Mouse (Mus musculus) midbrain, embryonic 16.5 days (tissue): ENCODE measurements around the gene Rft1. TPM values are rescaled to one million over a fixed set of nuclear protein-coding genes. Genes with fewer than 3 reads are reported as not detected.

Source experiments
- ATAC-seq: fragments of 200-750 bp; cut with Nextera tagmentation; 2 replicates; pipeline ENCODE4 v1.8.0; 2017; ENCODE audit warnings: moderate TSS enrichment
- H3K27ac ChIP-seq: fragments of 300-500 bp; sonication (generic); 2 replicates; pipeline ENCODE4 v1.5.1; 2014; ENCODE audit warnings: mild to moderate bottlenecking, low read length, mixed read lengths
- H3K27me3 ChIP-seq: fragments of 300-500 bp; sonication (generic); 2 replicates; pipeline ENCODE4 v1.6.1; 2014; ENCODE audit warnings: low read depth, low read length, mixed read lengths; ENCODE audit not compliant: control insufficient read depth, insufficient read depth
- H3K36me3 ChIP-seq: fragments of 300-500 bp; sonication (generic); 2 replicates; pipeline ENCODE4 v1.6.1; 2014; ENCODE audit warnings: mild to moderate bottlenecking, low read length, moderate library complexity, mixed read lengths; ENCODE audit not compliant: control insufficient read depth, insufficient read depth
- H3K4me1 ChIP-seq: fragments of 300-500 bp; sonication (generic); 2 replicates; pipeline ENCODE4 v1.6.1; 2014; ENCODE audit warnings: mild to moderate bottlenecking, low read length, mixed read lengths; ENCODE audit not compliant: control insufficient read depth, insufficient read depth
- H3K4me2 ChIP-seq: fragments of 300-500 bp; sonication (generic); 2 replicates; pipeline ENCODE4 v1.6.1; 2014; ENCODE audit warnings: mild to moderate bottlenecking, low read length, mixed read lengths
- H3K4me3 ChIP-seq: fragments of 300-500 bp; sonication (generic); 2 replicates; pipeline ENCODE4 v1.5.1; 2014; ENCODE audit warnings: low read depth, mild to moderate bottlenecking, low read length, moderate library complexity, mixed read lengths
- H3K9ac ChIP-seq: fragments of 300-500 bp; sonication (generic); 2 replicates; pipeline ENCODE4 v1.6.1; 2014; ENCODE audit warnings: low read depth, low read length, mixed read lengths
- H3K9me3 ChIP-seq: fragments of 300-500 bp; sonication (generic); replicated peaks from 2 replicates; pipeline ENCODE4 v1.6.1; 2014; ENCODE audit warnings: mild to moderate bottlenecking, low read length, mixed read lengths; ENCODE audit not compliant: control insufficient read depth, poor library complexity, severe bottlenecking
- WGBS: fragments of 180-500 bp; shearing (Covaris S2); extraction: QIAGEN DNeasy Blood & Tissue Kit; methylation state at CpG from one replicate; pipeline ENCODE4 v1.1.7; 2014; 5-methylcytosine and 5-hydroxymethylcytosine counted together
- polyA plus RNA-seq: library from polyadenylated mRNA; unstranded; fragments of >200 nt; fragmentation: Nextera tagmentation; extraction: Ambion mirVana; gene quantifications from 2 replicates; pipeline ENCODE4 v1.2.1, GENCODE M21; 2015

Gene Rft1
- polyA plus RNA-seq, 1 experiment from 2014 or later = 9.4 TPM

DNA sequence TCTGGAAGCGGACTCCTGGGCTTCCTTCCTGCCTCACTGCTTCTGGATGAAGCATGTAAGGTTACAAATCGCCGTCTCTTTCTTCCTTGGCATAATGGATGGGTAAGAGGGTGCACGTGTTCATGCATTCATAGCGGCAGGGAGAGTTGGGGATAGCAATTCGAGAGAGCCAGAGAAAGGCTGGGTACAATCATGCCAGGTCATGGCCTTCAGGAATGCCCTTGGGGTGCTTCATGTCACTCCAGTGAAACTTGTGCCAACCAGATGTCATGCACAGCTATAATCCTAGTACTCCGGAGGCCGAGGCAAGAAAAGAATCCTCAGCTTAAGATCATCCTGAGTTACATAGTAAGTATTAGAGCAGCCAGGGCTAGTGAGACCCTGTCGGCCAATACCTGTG is 17.7 kb upstream of the Rft1 start:
- ATAC-seq = no peak
- H3K9ac ChIP-seq = no peak overlapping the region
- H3K27ac ChIP-seq = no peak overlapping the region
- 81% methylated on average over 9 of the region's 9 CpGs for WGBS
- H3K27me3 ChIP-seq = no peaks in the 10 kb centered on the region
- H3K4me2 ChIP-seq = no peak overlapping the region
- H3K4me1 ChIP-seq = no peaks in the 10 kb centered on the region
- no peaks in the 10 kb centered on the region for H3K9me3 ChIP-seq
- H3K4me3 ChIP-seq = no peak overlapping the region
- no peaks in the 10 kb centered on the region for H3K36me3 ChIP-seq

DNA sequence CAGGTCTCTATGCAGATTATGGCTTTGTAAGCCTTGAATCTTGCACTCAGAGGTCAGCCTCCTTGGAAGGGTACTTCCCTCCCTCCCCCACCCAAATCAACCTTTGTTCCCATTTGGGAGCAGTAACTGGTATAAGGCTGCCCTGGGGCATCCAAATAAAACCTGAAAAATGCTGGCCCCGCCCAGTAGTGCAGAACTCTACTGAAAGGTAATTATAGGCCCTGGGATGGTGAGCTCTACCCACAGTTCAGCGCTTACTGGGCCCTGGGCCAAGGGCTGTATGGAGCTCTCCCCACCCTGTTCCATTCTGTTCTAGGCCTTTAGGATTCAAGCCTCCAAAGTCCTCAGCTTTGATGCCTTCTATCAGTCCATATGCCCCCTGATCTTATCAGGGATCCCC is 17.1 kb upstream of the Rft1 start:
- ATAC-seq = no peak
- no peaks in the 10 kb centered on the region for H3K4me1 ChIP-seq

DNA sequence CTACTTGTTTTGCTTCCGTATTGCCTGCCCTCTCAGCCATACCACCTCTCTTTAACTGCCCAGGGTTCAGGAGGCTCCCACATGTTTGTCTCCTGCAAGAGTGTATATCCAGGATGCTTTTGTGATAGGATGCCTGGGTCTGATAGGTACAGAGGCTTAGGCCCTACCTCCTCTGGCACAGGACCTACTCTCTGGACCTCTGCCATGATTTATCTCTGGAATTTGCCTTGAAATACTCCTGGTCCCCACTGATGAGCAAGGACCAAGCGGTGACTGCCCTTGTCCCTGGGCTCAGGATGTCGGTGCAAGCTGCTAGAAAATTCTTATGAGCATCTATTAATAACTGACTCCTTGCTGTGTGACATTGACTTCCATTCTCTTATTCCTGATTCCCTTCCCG is 16.2 kb upstream of the Rft1 start:
- Histone ChIP-seq H3K4me3 (no peak overlapping the region), H3K27me3 (no peaks in the 10 kb centered on the region), H3K4me1 (no peaks in the 10 kb centered on the region), H3K4me2 (no peak overlapping the region), H3K9ac (no peak overlapping the region), H3K27ac (no peak overlapping the region), H3K36me3 (no peaks in the 10 kb centered on the region), H3K9me3 (no peaks in the 10 kb centered on the region)
- ATAC-seq = no peak
- 81% methylated on average over 4 of the region's 4 CpGs for WGBS

More for the DNA sequence above, 17.1 kb upstream of the Rft1 start:
- H3K4me3 ChIP-seq = no peak overlapping the region
- H3K9me3 ChIP-seq = no peaks in the 10 kb centered on the region
- H3K27me3 ChIP-seq = no peaks in the 10 kb centered on the region
- H3K9ac ChIP-seq = no peak overlapping the region
- no peak overlapping the region for H3K27ac ChIP-seq
- H3K36me3 ChIP-seq = no peaks in the 10 kb centered on the region
- WGBS = 74% methylated on average over 2 of the region's 2 CpGs
- H3K4me2 ChIP-seq = no peak overlapping the region

DNA sequence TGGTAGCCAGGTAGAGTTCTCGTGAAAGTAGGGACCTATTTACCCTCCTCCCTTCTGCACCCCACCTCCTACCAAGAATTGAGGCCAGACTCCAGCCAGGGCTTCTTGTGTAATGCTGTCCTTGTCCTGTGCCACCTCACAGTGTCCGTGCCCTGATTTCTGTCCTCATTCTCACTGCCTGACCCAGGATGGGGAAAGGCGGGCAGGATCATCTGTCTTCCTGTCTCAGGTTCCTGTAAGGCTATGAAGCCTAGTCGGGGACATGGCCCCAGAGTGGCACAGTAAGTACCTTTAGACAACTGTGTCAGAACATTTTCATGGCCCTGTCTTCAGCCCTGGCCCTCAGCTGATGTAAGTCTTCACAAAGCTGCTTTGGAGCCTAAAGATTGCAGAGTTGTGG is 15.5 kb upstream of the Rft1 start:
- Histone ChIP-seq H3K27ac (no peak overlapping the region), H3K9me3 (no peaks in the 10 kb centered on the region), H3K4me3 (no peak overlapping the region), H3K4me1 (no peaks in the 10 kb centered on the region), H3K9ac (no peak overlapping the region), H3K27me3 (no peaks in the 10 kb centered on the region), H3K36me3 (no peaks in the 10 kb centered on the region), H3K4me2 (no peak overlapping the region)
- no peak for ATAC-seq
- WGBS = 80% methylated on average over 4 of the region's 4 CpGs

DNA sequence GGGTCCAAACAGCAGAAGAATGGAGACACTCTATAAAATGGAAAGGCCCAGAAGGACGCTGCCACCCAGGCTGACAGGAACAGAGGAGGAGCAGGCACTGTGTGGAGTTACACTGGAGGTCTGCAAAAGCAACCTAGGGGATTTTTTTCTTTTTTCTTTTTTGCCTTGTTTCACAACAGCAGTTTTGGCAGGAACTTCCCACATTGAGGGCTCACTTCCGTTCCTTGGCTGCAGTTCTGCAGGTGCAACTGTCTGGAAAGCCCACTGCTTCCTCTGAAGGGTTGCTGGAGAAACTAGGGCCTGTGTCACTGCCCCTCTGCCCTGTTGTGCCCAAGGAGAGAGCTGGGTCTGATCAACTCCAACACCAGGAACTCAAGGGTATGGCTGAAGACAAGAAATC is 12.4 kb upstream of the Rft1 start:
- Histone ChIP-seq H3K9me3 (no peaks in the 10 kb centered on the region), H3K4me2 (no peak overlapping the region), H3K27ac (no peak overlapping the region), H3K9ac (no peak overlapping the region), H3K36me3 (no peaks in the 10 kb centered on the region), H3K4me1 (no peaks in the 10 kb centered on the region), H3K27me3 (no peaks in the 10 kb centered on the region), H3K4me3 (no peak overlapping the region)
- ATAC-seq = no peak
- WGBS = 69% methylated on average over 2 of the region's 2 CpGs

DNA sequence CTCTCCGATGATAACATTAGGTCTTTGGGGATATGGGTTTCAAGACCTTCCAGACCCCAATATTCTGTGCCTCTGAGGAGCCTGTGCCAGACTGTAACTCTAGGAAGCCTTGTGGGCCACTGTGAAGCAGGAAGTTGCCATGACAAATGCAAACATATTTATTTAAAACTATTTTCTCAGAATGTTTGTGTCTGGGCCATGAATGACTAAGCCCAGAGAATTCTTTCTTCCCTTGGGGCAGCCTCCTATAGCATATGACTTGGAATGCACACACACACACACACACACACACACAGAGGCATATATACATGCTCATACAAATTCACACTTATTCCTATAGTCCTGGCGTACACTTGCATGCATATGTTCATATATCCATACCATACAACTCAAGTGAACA is 10.1 kb upstream of the Rft1 start:
- Histone ChIP-seq H3K4me1 (no peaks in the 10 kb centered on the region), H3K27ac (no peak overlapping the region), H3K27me3 (no peaks in the 10 kb centered on the region), H3K9ac (no peak overlapping the region), H3K36me3 (no peaks in the 10 kb centered on the region), H3K9me3 (no peaks in the 10 kb centered on the region), H3K4me2 (no peak overlapping the region), H3K4me3 (no peak overlapping the region)
- 90% methylated on average over 2 of the region's 2 CpGs for WGBS
- no peak for ATAC-seq

DNA sequence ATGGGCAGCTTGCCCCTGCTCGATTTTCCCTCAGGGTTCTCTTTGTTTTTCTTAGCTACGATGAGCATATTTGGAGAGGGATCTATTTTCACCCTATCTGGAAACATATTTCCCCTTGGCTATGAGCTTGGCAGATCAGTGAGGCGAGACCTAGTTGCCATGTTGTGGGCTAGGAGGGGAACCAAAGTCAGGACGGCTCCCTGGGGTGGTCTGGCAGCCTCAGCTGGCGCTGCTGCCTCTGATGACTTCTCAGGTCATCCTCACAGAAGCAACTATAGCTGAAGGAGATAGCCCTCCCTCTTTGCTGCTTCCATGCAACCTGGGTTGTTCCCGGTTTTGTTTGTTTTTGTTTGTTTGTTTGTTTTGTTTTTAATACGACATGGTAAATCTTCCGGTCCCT is 9.1 kb upstream of the Rft1 start:
- no peak overlapping the region for H3K27ac ChIP-seq
- H3K4me3 ChIP-seq = no peak overlapping the region
- no peak overlapping the region for H3K4me2 ChIP-seq
- no peaks in the 10 kb centered on the region for H3K36me3 ChIP-seq
- WGBS = 77% methylated on average over 8 of the region's 8 CpGs
- no peak for ATAC-seq
- H3K9me3 ChIP-seq = no peaks in the 10 kb centered on the region
- no peaks in the 10 kb centered on the region for H3K27me3 ChIP-seq
- no peaks in the 10 kb centered on the region for H3K4me1 ChIP-seq
- H3K9ac ChIP-seq = no peak overlapping the region

DNA sequence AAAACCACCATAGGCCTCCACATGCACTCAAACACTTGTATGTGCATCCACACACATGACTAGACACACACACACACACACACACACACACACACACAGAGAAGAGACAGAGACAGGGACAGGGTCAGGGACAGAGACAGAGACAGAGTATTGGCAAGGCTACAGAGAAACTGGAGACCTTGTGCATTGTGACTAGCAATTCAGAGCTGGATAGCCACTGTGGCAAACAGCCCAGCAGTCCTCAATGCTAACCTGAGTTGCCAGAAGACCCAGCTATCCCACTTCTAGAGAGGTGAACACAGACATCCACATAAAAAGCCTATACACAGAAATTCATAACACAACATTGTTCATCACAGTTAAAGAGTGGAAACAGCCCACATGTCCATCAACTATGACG is 7.7 kb upstream of the Rft1 start:
- Histone ChIP-seq H3K36me3 (no peaks in the 10 kb centered on the region), H3K9ac (no peak overlapping the region), H3K4me3 (no peak overlapping the region), H3K27ac (no peak overlapping the region), H3K4me1 (no peaks in the 10 kb centered on the region), H3K9me3 (no peaks in the 10 kb centered on the region), H3K27me3 (no peaks in the 10 kb centered on the region), H3K4me2 (no peak overlapping the region)
- 95% methylated on average over 1 of the region's 1 CpGs for WGBS
- no peak for ATAC-seq

DNA sequence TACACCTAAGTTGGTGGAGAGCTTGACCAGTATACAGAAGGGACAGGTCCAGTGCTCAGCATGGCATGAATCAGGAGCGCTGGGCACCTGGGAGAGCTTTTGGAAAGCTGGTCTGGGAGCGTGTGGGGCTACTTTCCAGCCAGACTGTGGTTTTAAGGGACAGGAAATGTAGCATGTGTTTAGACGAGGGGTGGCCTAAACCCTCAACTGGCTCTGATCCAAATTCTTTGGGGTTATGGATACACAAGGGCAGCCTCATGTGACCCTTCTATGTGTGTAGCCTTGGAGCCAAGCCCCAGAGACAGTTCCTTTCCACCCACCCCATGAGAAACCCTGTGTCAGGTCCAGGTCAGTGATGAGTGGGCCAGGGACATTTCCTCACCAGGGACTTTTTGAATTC is 5.7 kb upstream of the Rft1 start:
- Histone ChIP-seq H3K4me3 (no peak overlapping the region), H3K9ac (no peak overlapping the region), H3K4me2 (no peak overlapping the region), H3K27ac (no peak overlapping the region), H3K4me1 (no peaks in the 10 kb centered on the region), H3K9me3 (no peaks in the 10 kb centered on the region), H3K36me3 (no peaks in the 10 kb centered on the region), H3K27me3 (no peaks in the 10 kb centered on the region)
- no peak for ATAC-seq
- WGBS = 73% methylated on average over 3 of the region's 3 CpGs

DNA sequence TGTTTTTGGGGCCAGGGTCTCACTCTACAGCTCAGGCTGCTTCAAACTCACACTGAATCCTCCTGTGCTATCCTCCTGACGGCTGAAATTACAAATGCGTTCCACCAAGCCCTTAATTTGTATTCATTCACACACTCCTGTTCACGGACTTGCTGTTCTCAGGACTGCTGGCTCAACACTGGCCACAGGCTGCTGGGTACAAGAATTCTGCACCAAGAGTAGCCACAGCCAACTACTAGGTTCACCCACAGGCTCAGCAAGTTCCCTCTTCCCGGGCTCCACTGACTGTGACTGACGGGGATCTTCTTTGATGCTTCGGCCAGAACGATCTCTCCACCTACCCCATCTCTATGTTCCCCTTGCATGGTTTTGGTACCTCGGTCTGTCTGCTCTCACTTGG is 4.4 kb upstream of the Rft1 start:
- 76% methylated on average over 8 of the region's 8 CpGs for WGBS
- no peak overlapping the region for H3K4me2 ChIP-seq
- H3K27ac ChIP-seq = no peak overlapping the region
- no peaks in the 10 kb centered on the region for H3K9me3 ChIP-seq
- no peaks in the 10 kb centered on the region for H3K27me3 ChIP-seq
- H3K4me1 ChIP-seq = peaks cover 4% of the 10 kb centered on the region
- H3K9ac ChIP-seq = no peak overlapping the region
- no peaks in the 10 kb centered on the region for H3K36me3 ChIP-seq
- ATAC-seq = no peak
- H3K4me3 ChIP-seq = no peak overlapping the region
